Mouse (Mus musculus): ENCODE results near the gene Sos1.

- TF ChIP-seq POLR2A (IDR thresholded peaks at IDR 0.05; ENCODE audit: insufficient read depth, low read depth, low read length) (no peak), CTCF (IDR thresholded peaks at IDR 0.05) (no peak)
Measured at GRCm38 (mm10) chr17:80518811-80519210, 38.6 kb upstream of the Sos1 start.
